Mouse (Mus musculus): ENCODE measurements around the gene Mcm5.

Mcm5 gene

DNA sequence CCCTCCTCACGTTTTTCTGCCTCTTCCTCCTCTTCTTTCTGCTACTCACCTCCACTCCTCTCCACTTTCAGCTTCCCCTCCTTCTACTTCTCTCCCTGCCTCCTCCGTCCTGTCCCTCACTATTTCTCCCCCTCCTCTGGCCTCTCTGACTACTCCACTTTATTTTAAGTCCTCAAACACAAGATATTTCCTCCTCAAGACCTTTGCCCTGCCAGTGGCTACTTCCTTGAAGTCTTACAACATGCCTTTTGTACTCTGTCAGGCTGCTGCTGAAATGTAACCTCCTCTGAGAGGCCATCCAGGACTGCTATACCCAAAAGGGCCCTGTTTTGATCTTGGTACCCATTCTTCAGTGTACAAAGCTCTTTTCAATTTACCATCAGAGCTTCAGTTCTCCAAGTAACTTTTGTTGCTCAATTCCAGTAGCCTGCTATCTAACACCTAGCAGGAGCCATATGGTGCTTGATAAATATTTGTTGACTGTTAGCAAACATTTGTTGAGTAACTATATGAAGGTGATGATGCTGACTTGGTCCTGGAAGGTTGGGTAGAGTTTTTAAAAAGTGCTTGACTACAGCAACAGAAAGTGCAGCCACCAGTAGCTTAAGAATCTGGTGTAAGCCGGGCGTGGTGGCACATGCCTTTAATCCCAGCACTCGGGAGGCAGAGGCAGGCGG lies 62.8 kb downstream of the Mcm5 start:
- no peak for DNase-seq
